Mouse (Mus musculus) layer of hippocampus, adult 18-20 months (tissue): Measurements from ENCODE around the gene Habp2. TPM values are rescaled to one million over a fixed set of nuclear protein-coding genes. Genes with fewer than 3 reads are reported as not detected.
A peak's percentile ranks its signal among the peaks of the same experiment; 100 is the strongest.

Experiments used
- DNase-seq, 2 experiments: peaks; one replicate each; pipeline ENCODE4 v3.0.0; 2022; ENCODE audit warnings: low spot score in 2 of 2
- total RNA-seq, 2 experiments: library from RNA; stranded (reverse); gene quantifications; 2 replicates each; pipeline ENCODE4 v1.2.3; 2021

Gene Habp2
- total RNA-seq, 2 experiments from 2014 or later: not detected

GRCm38 (mm10) chr19:56294654-56295399, 7.9 kb downstream of the Habp2 start:
- DNase-seq: peak; percentile 54 to 82

- no peak for DNase-seq
Observed at GRCm38 (mm10) chr19:56296668-56297067, 9.7 kb downstream of the Habp2 start.

DNA sequence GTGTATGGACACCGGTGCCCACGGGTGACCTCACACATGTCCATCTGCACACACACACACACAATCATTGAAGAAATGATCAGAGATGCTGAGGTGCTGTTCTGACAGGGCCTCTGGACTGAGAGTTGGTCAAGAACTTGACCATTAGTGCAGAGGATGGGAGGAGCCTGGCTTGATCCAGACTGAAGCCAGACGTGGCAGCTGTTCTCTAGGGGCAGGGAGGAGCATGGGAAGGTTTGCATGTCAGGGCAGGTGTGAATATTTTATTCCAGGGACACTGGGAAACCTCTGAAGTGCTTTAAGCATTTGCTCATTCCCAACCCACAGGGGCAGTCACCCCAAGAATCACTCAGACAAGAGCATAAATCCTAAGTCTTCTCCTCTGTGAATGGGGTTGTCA, 10.3 kb downstream of the Habp2 start:
- no peak for DNase-seq

- peak; percentile 4 to 10 for DNase-seq
Observed at GRCm38 (mm10) chr19:56300835-56301234, 13.9 kb downstream of the Habp2 start.

DNA sequence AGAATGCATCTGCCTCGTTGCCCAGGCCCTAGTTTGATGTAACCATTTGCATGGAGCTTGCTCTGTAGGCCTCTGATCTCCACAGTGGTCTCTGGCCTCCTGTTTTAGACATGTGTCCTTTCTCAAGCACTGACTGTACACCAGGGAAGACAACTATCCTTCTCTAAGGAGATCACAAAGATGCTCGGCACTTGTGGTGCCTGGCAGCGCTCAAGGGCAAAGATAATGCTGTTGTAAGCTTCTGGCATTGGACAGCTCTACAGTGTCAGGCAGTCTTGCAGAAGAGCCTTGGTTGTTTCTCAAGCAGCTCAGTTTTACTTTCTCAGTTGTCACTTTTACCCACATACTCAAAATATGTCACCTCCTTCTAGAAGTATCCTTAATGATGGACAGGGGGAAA, 29.6 kb downstream of the Habp2 start:
- no peak for DNase-seq

DNA sequence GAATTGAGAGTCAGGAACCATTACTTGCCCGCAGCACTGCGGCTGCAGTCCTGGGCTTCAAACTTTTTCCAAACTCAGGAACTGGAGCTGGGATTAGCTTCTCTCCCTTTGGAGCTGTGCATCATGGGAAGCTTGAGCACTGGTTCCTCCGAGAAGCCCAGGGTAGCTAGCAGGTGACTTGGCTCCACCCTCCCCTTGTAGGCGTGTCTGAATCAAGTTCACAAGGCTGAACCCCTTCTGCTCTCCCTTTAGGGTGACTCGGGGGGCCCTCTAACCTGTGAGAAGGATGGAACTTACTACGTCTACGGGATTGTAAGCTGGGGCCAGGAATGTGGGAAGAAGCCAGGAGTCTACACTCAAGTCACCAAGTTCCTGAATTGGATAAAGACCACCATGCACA, 32.3 kb downstream of the Habp2 start:
- no peak for DNase-seq

GRCm38 (mm10) chr19:56319629-56320028, 32.7 kb downstream of the Habp2 start:
- no peak for DNase-seq

- DNase-seq: no peak
Observed at GRCm38 (mm10) chr19:56320186-56320860, 33.4 kb downstream of the Habp2 start.

GRCm38 (mm10) chr19:56321303-56321920, 34.5 kb downstream of the Habp2 start:
- no peak for DNase-seq

GRCm38 (mm10) chr19:56325676-56326075, 38.7 kb downstream of the Habp2 start:
- no peak for DNase-seq

DNA sequence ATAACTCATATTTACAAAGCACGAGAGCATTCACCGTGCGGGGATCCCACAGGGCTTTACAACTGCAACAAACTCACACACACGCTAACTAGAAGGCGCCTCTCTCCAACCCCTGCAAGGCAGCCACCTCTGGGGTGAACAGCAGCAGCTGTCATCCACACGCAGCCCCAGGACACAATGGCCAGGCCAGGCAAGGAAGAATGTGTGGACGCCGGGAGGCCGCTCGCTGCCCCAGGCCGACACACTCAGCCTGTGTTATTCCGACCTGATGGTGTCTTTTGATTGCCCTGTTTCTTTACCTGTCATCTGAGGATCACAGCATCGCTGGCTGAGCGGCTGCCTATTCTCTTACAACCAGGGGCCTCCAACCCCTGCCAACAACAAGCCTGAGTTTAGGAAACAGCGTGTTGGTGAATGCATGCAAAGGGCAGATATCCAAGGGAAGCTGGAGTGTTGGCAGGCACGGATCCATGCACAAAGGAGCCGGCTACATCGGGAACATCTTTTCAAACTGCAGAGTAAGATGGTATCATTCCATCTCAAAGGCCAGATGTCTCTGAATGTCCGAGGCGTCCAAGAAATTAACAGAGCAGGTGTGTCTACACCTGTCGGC, 39.4 kb downstream of the Habp2 start:
- DNase-seq: no peak

- no peak for DNase-seq
Observed at GRCm38 (mm10) chr19:56336321-56336720, 49.4 kb downstream of the Habp2 start.

DNA sequence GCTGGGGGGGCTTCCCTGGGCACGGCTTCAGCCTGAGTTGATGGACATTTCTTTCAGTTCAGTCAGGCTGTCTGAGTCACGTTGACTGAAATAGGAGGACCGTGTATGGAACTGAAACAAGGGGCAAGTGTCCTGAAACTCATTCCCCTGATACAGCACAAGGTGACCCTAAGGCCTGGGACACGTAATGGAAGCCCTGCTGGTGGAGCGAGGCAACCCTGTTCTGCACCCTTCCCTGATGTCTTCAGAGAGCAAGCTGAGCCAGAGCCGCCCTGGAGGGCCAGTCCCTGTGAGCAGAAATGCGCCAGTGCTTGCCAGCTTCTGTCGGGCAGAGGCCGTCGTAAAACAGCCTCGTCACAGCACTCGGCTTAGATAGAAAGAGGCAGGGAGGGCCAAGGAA, 49.9 kb downstream of the Habp2 start:
- no peak for DNase-seq

DNA sequence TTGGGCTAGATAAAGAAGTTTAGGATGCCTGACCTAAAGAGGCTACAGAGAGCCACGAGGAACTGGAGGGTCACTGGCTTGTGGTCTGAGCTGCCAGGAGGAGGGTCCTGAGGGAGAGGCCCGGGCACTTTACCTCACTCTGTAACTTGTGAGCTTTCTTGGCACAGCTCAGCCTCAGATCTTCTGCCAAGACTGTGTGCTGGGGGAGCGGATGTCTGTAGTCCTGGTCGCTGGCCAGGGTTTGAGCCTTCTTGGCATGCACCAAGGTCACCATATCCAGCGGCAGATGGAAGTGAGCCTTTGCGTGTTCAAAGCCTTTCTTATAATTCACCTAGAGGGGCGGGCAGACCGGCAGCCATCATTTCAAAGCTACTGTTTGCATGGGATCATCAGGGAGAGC, 55.1 kb downstream of the Habp2 start:
- DNase-seq: peak in 1 of 2 experiments; percentile 16

GRCm38 (mm10) chr19:56343869-56344563, 57.1 kb downstream of the Habp2 start:
- DNase-seq: peak in 1 of 2 experiments; percentile 42

- DNase-seq: peak in 1 of 2 experiments; percentile 66
Observed at GRCm38 (mm10) chr19:56346016-56346415, 59.1 kb downstream of the Habp2 start.

- no peak for DNase-seq
Observed at GRCm38 (mm10) chr19:56346750-56347149, 59.8 kb downstream of the Habp2 start.

DNA sequence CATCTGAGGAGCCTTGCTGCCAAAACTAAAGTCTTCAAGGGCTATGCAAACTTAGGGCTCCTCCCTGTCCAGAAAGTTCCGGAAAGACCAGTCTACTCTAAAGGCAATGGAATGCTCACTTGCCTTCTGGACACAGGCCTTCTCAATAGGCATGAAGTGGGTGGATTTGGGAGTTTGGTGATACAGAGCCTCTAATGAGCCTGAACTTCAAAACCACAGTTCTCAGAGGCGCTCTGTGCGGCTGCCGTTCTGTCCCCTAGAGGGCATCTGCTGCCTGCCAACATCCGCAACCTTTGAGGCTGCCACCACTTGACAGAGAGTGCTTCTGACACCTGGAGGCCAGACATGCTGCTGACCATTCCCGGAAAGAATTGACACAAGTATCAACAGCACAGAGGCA, 62.4 kb downstream of the Habp2 start:
- DNase-seq: no peak

GRCm38 (mm10) chr19:56353689-56354088, 66.8 kb downstream of the Habp2 start:
- DNase-seq: no peak

- no peak for DNase-seq
Observed at GRCm38 (mm10) chr19:56355201-56355600, 68.3 kb downstream of the Habp2 start.
